Mouse (Mus musculus): ENCODE results near the gene Zfp146.

GRCm38 (mm10) chr7:30192088-30192487 lies 22.5 kb upstream of the Zfp146 start:
- TF ChIP-seq SIN3A (IDR thresholded peaks at IDR 0.05; ENCODE audit: low read length) = no peak
- no peak for TF ChIP-seq POLR2AphosphoS2 (IDR thresholded peaks at IDR 0.05; ENCODE audit: low read depth, low read length)
- TF ChIP-seq CTCF (conservative IDR thresholded peaks at IDR 0.05 in 1 of 2, IDR thresholded peaks at IDR 0.05 in 1 of 2; ENCODE audit: low read depth in 2 of 2, low read length in 2 of 2) = no peak
- no peak for TF ChIP-seq E2F4 (IDR thresholded peaks at IDR 0.05; ENCODE audit: insufficient replicate concordance, low read depth, low read length)
- no peak for TF ChIP-seq GABPA (IDR thresholded peaks at IDR 0.05; ENCODE audit: insufficient replicate concordance, low read depth, low read length)
- TF ChIP-seq KAT2A (IDR thresholded peaks at IDR 0.05; ENCODE audit: insufficient replicate concordance, low read length) = no peak
- TF ChIP-seq HCFC1 (IDR thresholded peaks at IDR 0.05; ENCODE audit: low read depth, low read length) = no peak
- no peak for TF ChIP-seq ZC3H11A (IDR thresholded peaks at IDR 0.05; ENCODE audit: low read depth, low read length)
- no peak for TF ChIP-seq MXI1 (IDR thresholded peaks at IDR 0.05; ENCODE audit: low read depth, low read length)
- TF ChIP-seq ETS1 (conservative IDR thresholded peaks at IDR 0.05; ENCODE audit: low read depth, low read length) = no peak
- TF ChIP-seq SMC3 (IDR thresholded peaks at IDR 0.05; ENCODE audit: low read depth, low read length) = no peak
- no peak for TF ChIP-seq RAD21 (IDR thresholded peaks at IDR 0.05; ENCODE audit: low read depth, low read length)
- no peak for TF ChIP-seq CHD1 (IDR thresholded peaks at IDR 0.05; ENCODE audit: low read depth, low read length)

All from CH12.LX (cell line).